Mouse (Mus musculus) heart, embryonic 12.5 days (tissue): Measurements from ENCODE around the gene Tmem72. TPM values are rescaled to one million over a fixed set of nuclear protein-coding genes. Genes with fewer than 3 reads are reported as not detected.

ENCODE experiments used
- ATAC-seq: fragments of 200-750 bp; cut with Nextera tagmentation; 2 replicates; pipeline ENCODE4 v1.8.0; 2017; ENCODE audit warnings: moderate TSS enrichment, moderate library complexity; ENCODE audit not compliant: insufficient number of reproducible peaks, low FRiP score
- H3K27ac ChIP-seq: fragments of 300-500 bp; sonication (generic); 2 replicates; pipeline ENCODE4 v1.5.1; 2016; ENCODE audit warnings: mild to moderate bottlenecking, moderate library complexity; ENCODE audit not compliant: poor library complexity, severe bottlenecking
- H3K27me3 ChIP-seq: fragments of 300-500 bp; sonication (generic); replicated peaks from 2 replicates; pipeline ENCODE4 v1.6.1; 2016; ENCODE audit warnings: mild to moderate bottlenecking, moderate library complexity
- H3K36me3 ChIP-seq: fragments of 300-500 bp; sonication (generic); 2 replicates; pipeline ENCODE4 v1.6.1; 2016; ENCODE audit warnings: mild to moderate bottlenecking, moderate library complexity
- H3K4me1 ChIP-seq: fragments of 300-500 bp; sonication (generic); replicated peaks from 2 replicates; pipeline ENCODE4 v1.6.1; 2016; ENCODE audit warnings: mild to moderate bottlenecking
- H3K4me2 ChIP-seq: fragments of 300-500 bp; sonication (generic); 2 replicates; pipeline ENCODE4 v1.6.1; 2016; ENCODE audit warnings: mild to moderate bottlenecking, moderate library complexity
- H3K4me3 ChIP-seq: fragments of 300-500 bp; sonication (generic); 2 replicates; pipeline ENCODE4 v1.5.1; 2016; ENCODE audit warnings: mild to moderate bottlenecking
- H3K9ac ChIP-seq: fragments of 300-500 bp; sonication (generic); 2 replicates; pipeline ENCODE4 v1.6.1; 2016; ENCODE audit warnings: mild to moderate bottlenecking, moderate library complexity
- H3K9me3 ChIP-seq: fragments of 300-500 bp; sonication (generic); replicated peaks from 2 replicates; pipeline ENCODE4 v1.6.1; 2016; ENCODE audit warnings: mild to moderate bottlenecking, moderate library complexity
- WGBS: fragments of 180-500 bp; shearing (Covaris S2); methylation state at CpG from one replicate; pipeline ENCODE4 v1.1.7; 2016; 5-methylcytosine and 5-hydroxymethylcytosine counted together
- microRNA-seq: library from miRNA; unstranded; fragments of <30 nt; microRNA quantifications from one replicate; pipeline ENCODE4, GENCODE M21; 2017
- polyA plus RNA-seq: library from polyadenylated mRNA; unstranded; fragments of >200 nt; fragmentation: Nextera tagmentation; extraction: Ambion mirVana; gene quantifications from 2 replicates; pipeline ENCODE4 v1.2.1, GENCODE M21; 2016

Gene Tmem72
- polyA plus RNA-seq, 1 experiment from 2014 or later = 0.08 TPM

DNA sequence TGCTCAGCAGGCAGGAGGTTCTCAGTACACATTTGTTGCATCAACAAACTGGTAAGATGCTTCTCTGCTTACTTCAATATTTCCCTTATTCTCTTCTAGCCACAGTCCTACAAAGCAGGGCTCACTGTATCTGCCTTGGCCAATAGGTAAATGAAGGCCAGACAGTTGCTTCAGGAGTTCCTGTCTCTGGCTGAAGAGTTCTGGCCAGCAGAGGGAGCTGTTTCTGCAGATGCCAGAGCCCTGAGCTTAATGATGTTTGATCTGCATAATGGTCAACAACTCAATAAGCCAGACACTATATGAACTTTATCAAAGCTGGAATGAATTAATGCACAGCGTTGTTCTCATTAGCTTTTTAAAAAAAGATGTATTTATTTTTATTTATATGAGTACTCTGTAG, 84.6 kb downstream of the Tmem72 start:
- no peak overlapping the region for H3K4me3 ChIP-seq

DNA sequence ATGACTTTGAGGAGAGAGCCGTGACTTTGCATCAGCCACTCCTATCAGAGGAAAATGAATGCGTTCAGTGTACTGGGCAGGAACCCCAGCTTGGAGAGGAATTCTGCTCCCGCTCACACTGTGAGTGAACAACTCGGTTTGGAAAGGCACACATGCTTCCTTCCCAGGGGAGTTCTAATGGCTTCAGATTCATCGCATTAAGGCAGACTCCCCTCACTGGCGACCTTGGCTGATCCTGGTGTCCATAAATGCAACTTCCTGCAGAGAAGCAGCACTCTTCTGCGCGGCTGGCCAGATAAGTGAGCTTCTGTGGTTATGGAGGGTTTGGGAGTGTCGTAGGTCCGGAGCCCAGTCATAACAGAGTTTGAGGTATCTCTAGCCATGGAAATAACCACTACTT, 86.9 kb downstream of the Tmem72 start:
- WGBS = 81% methylated on average over 10 of the region's 10 CpGs
- no peak overlapping the region for H3K27ac ChIP-seq
- peaks cover 12% of the 10 kb centered on the region for H3K4me1 ChIP-seq
- no peak overlapping the region for H3K4me2 ChIP-seq
- no peaks in the 10 kb centered on the region for H3K9me3 ChIP-seq
- no peak for ATAC-seq
- peaks cover 19% of the 10 kb centered on the region for H3K36me3 ChIP-seq
- H3K4me3 ChIP-seq = no peak overlapping the region
- no peaks in the 10 kb centered on the region for H3K27me3 ChIP-seq
- no peak overlapping the region for H3K9ac ChIP-seq

More for the DNA sequence above, 84.6 kb downstream of the Tmem72 start:
- Histone ChIP-seq H3K4me2 (no peak overlapping the region), H3K27me3 (no peaks in the 10 kb centered on the region), H3K36me3 (peaks cover under 1% of the 10 kb centered on the region), H3K4me1 (peaks cover 34% of the 10 kb centered on the region), H3K9me3 (no peaks in the 10 kb centered on the region), H3K27ac (no peak overlapping the region), H3K9ac (no peak overlapping the region)
- WGBS = 26% methylated on average over 1 of the region's 1 CpGs
- ATAC-seq = no peak

Small RNA genes within 50 kb of the gene (microRNA-seq; reads per million reads assigned to microRNA genes)
- not detected for gene Mir7043

Other genes with a start within 250 kb of the Tmem72 start
- not detected in 2 replicates for gene Olfr211, start 227.8 kb downstream of the Tmem72 start, polyA plus RNA-seq
- gene Olfr212, start 210.4 kb downstream of the Tmem72 start, polyA plus RNA-seq = not detected in 2 replicates
- gene Olfr213, start 178.5 kb downstream of the Tmem72 start, polyA plus RNA-seq = not detected in 2 replicates
- 0.33 TPM in 2 replicates for gene Gm5580, start 165.8 kb downstream of the Tmem72 start, polyA plus RNA-seq
- not detected in 2 replicates for gene Olfr214, start 162.7 kb downstream of the Tmem72 start, polyA plus RNA-seq
- not detected in 2 replicates for gene Olfr215, start 132.7 kb downstream of the Tmem72 start, polyA plus RNA-seq
- gene Zfp422, start 87.9 kb downstream of the Tmem72 start, polyA plus RNA-seq = 95.4 and 97.7 TPM in 2 replicates
- gene Depp1, start 66.3 kb downstream of the Tmem72 start, polyA plus RNA-seq = 4.0 and 4.9 TPM in 2 replicates
- gene Rassf4, start 43.0 kb downstream of the Tmem72 start, polyA plus RNA-seq = 5.6 and 6.5 TPM in 2 replicates